Mouse (Mus musculus): ENCODE measurements around the gene Pdcd4. TPM values are rescaled to one million over a fixed set of nuclear protein-coding genes. Genes with fewer than 3 reads are reported as not detected.
"Not testable (repeated sequence)": the region's sequence is repeated elsewhere in the genome, so short reads cannot be mapped to it uniquely, and the experiment has no call there.

Pdcd4 gene
- total RNA-seq, 4 experiments from 2014 or later: 95.8 to 102 (median 98.8) TPM

DNA sequence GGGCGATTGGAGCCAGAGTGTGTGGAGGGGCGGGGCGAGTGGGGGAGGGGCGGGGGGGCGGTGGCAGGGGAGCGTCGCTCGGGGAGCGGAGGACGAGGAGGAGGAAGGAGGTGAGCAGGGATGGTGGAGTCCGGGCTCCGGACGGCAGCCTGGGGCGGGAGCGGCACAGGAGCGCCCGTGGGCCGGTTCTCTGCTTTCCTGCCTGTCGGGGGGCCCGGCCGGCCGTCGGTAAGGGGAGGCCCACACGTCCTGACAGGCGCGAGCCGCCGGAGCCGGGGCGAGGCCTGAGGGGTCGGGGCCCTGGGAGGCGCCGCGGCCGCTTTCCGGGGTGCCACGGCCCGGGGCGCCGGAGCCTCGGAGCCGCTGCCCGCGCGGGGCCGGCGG is 52.7 kb downstream of the Pdcd4 start:
- no peak for DNase-seq (ENCODE audit: low spot score in 2 of 2)

DNA sequence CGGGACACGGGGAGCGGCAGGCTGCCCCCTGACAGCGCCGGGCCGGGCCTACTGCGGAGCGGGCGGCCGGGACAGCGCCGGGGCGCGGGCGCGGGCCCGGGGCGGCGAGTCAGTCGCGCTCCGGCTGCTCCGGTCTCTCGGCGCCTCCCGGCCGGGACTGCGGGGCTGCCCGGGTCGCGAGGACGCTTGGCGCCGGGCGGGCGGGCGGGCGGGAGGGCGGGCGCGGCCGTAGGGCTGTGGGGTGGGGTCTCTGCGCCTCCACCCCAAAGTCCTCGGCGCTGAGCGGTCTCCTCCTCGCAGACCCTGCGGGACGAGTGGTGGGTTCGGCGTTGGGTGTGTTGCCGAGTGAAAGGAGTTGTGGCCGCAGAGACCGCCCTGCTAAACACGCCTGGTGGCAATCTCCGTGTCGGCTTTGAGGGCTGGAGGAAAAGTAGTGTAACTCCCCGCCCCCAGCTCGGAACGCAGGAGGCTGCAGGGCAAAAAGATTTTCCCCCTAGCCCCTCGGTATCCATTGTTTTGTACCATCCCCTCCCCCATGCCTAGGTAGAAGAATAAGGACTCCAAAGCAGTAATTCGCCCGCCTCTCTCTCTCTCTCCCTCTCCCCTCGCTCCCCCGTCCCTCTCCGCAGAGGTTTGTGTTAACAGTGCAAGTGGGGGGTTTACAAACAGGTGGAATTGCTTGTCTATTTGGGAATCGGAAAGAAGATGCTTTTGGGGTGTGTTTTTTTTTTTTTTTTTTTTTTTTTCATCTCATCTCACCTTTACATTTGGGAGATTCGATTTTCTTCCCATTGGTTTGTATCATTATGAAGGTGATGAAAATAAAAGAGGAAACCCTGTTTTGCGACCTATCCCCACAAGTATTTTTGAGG is 53.4 kb downstream of the Pdcd4 start:
- DNase-seq (ENCODE audit: low spot score in 2 of 2): peak; percentile 24 to 37

DNA sequence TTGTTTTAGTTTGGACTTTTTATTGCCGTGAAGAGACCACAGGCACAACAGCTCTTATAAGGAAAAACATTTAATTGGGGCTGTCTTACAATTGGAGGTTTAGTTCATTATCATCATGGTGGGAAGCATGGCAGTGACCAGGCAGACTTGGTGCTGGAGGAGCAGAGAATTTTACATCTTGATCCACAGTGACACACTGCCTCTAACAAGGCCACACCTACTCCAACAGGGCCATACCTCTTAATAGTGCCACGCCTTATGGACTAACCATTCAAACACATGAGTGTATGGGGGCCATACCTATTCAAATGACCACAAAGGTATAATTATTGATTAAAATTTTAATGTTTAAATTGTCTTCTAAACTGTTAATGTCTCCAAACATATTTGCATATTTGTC is 65.5 kb downstream of the Pdcd4 start:
- DNase-seq (ENCODE audit: low spot score in 2 of 2): no peak

DNA sequence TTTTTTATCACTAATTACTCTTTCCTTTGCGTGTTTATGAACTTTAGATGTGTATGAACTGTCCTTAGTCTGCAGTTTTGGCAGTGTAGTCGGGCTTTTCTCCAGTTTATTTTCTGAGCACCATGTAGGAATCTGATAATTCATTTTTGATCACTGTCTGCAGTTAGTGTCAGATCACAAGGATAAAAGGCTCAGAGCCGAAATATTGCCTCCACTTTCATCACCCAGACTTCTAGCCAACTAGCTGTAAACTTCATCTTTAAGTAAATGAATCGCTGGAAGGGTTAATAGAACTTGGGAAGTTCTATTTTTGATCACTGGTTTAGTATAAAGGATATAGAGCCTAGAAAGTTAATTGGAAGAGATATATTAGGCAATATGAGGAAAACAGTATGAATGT is 70.5 kb downstream of the Pdcd4 start:
- no peak for DNase-seq (ENCODE audit: low spot score in 2 of 2)

DNA sequence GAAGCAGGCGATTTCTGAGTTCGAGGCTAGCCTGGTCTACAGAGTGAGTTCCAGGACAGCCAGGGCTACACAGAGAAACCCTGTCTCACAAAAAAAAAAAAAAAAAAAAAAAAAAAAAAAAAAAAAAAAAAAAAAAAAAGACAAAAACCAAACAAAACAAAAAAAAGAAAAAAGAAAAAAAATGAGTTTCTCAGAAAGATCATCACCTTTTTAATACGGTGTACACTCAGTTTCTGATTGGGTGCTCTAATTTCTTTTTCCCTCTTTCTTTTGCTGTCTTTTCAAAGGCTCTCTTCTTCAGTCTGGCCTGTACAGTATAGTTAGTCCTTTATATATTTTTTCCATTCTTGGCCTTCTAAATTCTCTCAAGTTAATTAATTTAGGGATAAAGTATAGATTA is 72.3 kb downstream of the Pdcd4 start:
- DNase-seq (ENCODE audit: low spot score in 2 of 2): not testable (repeated sequence)

DNA sequence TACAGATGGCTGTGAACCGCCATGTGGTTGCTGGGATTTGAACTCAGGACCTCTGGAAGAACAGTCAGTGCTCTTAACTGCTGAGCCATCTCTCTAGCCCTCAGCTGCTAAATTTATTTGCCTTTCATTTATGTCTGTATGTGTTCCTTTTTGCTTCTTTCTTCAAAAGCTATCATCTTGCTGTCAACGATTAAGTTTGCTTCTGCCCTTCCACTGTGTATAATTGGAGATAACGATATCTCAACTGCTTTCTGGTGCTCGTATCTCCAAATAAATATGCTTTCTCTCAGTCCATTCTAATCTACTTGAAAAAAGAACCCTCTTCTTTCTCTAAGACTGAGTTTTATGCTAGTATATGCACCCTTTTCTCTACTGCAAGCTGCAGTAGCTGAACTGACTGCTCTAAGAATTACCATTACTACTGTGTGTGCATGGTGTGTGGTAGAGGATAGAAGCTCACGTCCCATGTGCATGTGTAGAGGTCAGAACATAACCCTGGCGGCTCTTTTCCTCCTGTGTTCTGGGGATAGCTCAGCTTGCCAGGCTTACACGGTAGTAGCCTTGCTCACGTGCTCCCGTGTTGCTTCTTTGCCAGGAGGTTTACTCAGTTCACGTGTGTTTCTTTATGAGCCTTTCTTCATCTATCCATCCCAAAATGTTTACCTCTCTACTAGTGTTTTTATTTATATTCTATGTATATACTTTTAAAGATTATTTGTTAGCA is 73.0 kb downstream of the Pdcd4 start:
- no peak for DNase-seq (ENCODE audit: low spot score in 2 of 2)

DNA sequence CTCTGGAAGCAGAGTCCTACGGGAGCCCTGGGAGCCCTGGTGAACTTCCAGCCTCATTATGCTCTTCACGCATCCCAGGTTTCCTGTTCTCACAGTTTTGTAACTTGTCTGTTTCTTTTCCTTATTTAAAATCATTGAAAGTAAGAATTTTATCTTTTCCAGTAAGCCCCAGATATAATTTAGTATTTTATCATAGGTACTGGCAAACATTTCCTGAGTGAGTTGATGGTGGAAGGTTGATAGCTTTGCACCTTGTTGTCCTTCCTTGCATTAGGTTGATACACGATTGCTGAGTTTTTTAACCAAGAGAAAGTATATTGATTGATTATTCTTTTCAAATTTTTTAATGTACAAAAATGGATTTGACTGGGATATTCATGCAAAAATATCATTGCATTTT is 77.2 kb downstream of the Pdcd4 start:
- DNase-seq (ENCODE audit: low spot score in 2 of 2): no peak

DNA sequence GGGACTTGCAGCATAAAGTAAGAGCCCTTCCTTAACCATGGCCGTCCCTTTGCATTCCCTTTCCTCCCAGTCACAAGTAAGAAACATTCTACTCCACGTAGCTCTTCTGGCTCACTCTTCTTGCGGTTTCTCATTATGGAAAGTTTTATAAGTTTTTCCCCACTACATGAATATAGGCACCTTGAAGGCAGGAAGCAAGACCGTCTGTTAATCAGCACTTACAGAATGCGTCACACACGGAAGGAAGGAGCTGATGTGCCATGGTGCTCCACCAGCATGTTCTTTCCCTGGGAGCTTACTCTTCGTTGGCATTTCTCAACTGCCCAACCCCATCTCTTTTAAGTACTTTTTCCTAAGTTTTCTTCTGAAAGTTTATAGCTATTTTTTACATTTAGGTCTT is 79.9 kb downstream of the Pdcd4 start:
- no peak for DNase-seq (ENCODE audit: low spot score in 2 of 2)

DNA sequence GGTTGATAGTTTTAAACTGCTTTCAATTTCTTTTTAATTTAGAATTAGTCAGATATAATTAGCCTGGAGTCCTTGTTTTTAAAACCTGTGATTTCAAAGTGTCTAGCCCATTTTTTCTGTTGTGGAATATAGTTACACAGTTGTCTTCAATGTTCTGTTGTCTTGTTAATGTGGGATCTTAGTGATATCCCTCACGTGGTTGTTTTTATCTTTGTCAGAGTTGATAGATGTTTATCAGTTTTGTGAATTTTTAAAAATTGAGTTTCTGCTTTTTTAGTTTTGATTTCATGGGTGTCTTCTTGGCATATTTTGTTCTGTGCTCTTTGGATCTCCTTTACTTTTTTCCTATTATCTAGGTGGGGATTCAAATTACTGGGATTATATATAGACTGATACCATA is 81.6 kb downstream of the Pdcd4 start:
- no peak for DNase-seq (ENCODE audit: low spot score in 2 of 2)

Other genes with a start within 250 kb of the Pdcd4 start
- gene Rbm20, start 214.9 kb upstream of the Pdcd4 start, total RNA-seq (2022): 1 to 10 TPM; 4.7 to 6.5 (median 5.8) TPM
- 10 to 100 TPM; 54.0 to 59.6 (median 58.1) TPM for gene Shoc2, start 52.1 kb downstream of the Pdcd4 start, total RNA-seq (2022)
- 10 to 100 TPM; 39.9 to 52.1 (median 45.4) TPM for gene Bbip1, start 52.4 kb downstream of the Pdcd4 start, total RNA-seq (2022)
- gene Adra2a, start 151.9 kb downstream of the Pdcd4 start, total RNA-seq (2022): 10 to 100 TPM; 11.9 to 15.9 (median 15.2) TPM